Comparison of ENCODE assay signal across 7 mouse cellular contexts in the genomic region with DNA sequence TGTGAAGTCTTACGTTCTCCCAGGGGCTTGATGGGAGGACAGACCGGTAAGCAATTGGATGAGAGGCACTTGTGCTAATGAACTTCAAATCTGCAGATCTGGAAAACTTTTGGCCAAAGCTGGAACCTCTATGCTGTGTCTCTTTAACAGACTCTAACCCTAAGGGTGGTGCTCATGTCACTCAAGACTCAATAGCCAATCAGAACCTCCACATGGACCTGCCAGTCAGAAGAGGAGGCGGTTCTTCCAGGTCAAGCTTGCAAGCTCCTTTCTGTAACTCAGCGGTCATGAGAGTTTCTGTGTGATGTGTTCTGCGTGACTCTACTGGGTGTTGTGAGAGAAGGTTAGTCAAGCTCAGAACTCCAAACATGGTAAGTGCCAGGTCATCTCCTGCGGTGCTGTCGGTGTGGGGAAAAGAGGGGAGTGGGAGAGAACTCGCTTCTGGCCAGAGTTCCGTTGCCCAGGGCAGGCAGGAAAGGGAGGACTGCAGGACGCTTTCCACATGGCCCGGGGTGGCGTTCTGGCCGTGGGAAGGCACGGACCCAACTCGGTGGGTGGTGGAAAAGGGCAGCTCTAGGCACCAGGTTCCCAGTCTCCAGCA. TPM values are rescaled to one million over a fixed set of nuclear protein-coding genes. Genes with fewer than 3 reads are reported as not detected.
DNase-seq lines count a peak whose midpoint lies in the region; ATAC-seq and TF ChIP-seq lines count a peak whose summit lies in the region.
"Not testable (repeated sequence)": the region's sequence is repeated elsewhere in the genome, so short reads cannot be mapped to it uniquely, and the experiment has no call there.

Gene Zfp971 (plus strand): TSS at position 274 of the 601 bp plus-strand sequence.

- TF ChIP-seq POLR2A in kidney, adult 2 months (IDR thresholded peaks at IDR 0.05; ENCODE audit: low read depth, low read length): not testable (repeated sequence)

- H3K27ac ChIP-seq in embryonic facial prominence, embryonic 13.5 days: not testable (repeated sequence)
- H3K27ac ChIP-seq in kidney, adult 2 months (ENCODE audit: insufficient read depth, low read depth, low read length): peak within 1 kb of the TSS; percentile 79
- H3K27ac ChIP-seq in limb, embryonic 10.5 days: peak within 1 kb of the TSS; percentile 50; the same call in 1 of the 2 replicates
- H3K27ac ChIP-seq in midbrain, embryonic 10.5 days (replicated peaks): peak within 1 kb of the TSS; percentile 76

- DNase-seq in adrenal gland, adult 8-10 months: peak; percentile 53
- DNase-seq in heart, adult 8-10 months (ENCODE audit: low spot score): peak; percentile 69
- DNase-seq in kidney, adult 2 months: peak; percentile 86
- DNase-seq in limb, embryonic 10.5 days (ENCODE audit: low spot score): peak; percentile 35
- peak; percentile 33 for DNase-seq in midbrain, embryonic 10.5 days (ENCODE audit: low spot score)
- DNase-seq in right cerebral cortex, postnatal 36 days (ENCODE audit: low spot score in 2 of 2): peak; percentile 27 to 60

- peak within 1 kb of the TSS; percentile 59 for H3K4me2 ChIP-seq in embryonic facial prominence, embryonic 13.5 days

- H3K4me1 ChIP-seq in embryonic facial prominence, embryonic 13.5 days; kidney, adult 2 months (ENCODE audit: control insufficient read depth, insufficient read depth, low read length); limb, embryonic 10.5 days; midbrain, embryonic 10.5 days: not testable (repeated sequence)

- H3K36me3 ChIP-seq in embryonic facial prominence, embryonic 13.5 days; kidney, adult 2 months (ENCODE audit: control insufficient read depth, insufficient read depth, low read length); limb, embryonic 10.5 days; midbrain, embryonic 10.5 days: not testable (repeated sequence)

- TF ChIP-seq CTCF in kidney, adult 2 months (conservative IDR thresholded peaks at IDR 0.05; ENCODE audit: insufficient read depth, insufficient read length, low read depth, low read length): not testable (repeated sequence)

- H3K9me3 ChIP-seq in embryonic facial prominence, embryonic 13.5 days; limb, embryonic 10.5 days (replicated peaks); midbrain, embryonic 10.5 days (replicated peaks): not testable (repeated sequence)

- H3K27me3 ChIP-seq in embryonic facial prominence, embryonic 13.5 days; kidney, adult 2 months (replicated peaks; ENCODE audit: control insufficient read depth, insufficient read depth, low read length); limb, embryonic 10.5 days (ENCODE audit: low read depth, poor library complexity, severe bottlenecking); midbrain, embryonic 10.5 days (ENCODE audit: low read depth, poor library complexity, severe bottlenecking): not testable (repeated sequence)

- whole genome bisulfite sequencing in embryonic facial prominence, embryonic 13.5 days: 1% methylated on average over 15 of the region's 15 CpGs
- WGBS in kidney, adult 2 months: 1% methylated on average over 14 of the region's 15 CpGs
- under 1% methylated on average over 15 of the region's 15 CpGs for WGBS in limb, embryonic 10.5 days
- 1% methylated on average over 15 of the region's 15 CpGs for WGBS in midbrain, embryonic 10.5 days

- H3K4me3 ChIP-seq in embryonic facial prominence, embryonic 13.5 days: peak within 1 kb of the TSS; percentile 61
- H3K4me3 ChIP-seq in kidney, adult 2 months (ENCODE audit: insufficient read depth, low read depth, low read length): peak within 1 kb of the TSS; percentile 75
- peak within 1 kb of the TSS; percentile 61 for H3K4me3 ChIP-seq in limb, embryonic 10.5 days
- H3K4me3 ChIP-seq in midbrain, embryonic 10.5 days: peak within 1 kb of the TSS; percentile 65

- ATAC-seq in embryonic facial prominence, embryonic 13.5 days (ENCODE audit: insufficient number of reproducible peaks, insufficient read depth, low FRiP score, low TSS enrichment, low read depth): not testable (repeated sequence)

- peak within 1 kb of the TSS; percentile 73 for H3K9ac ChIP-seq in embryonic facial prominence, embryonic 13.5 days

RNA-seq across cellular contexts. Expression of gene Zfp971, which starts in this region (rescaled TPM):
- total RNA-seq in adrenal gland, adult 8-10 months (2022): 10 to 100 TPM; 26.3 to 37.8 (median 30.9) TPM
- 12.1 and 13.6 TPM in 2 replicates for polyA plus RNA-seq in embryonic facial prominence, embryonic 13.5 days (2015; fragmentation: Nextera tagmentation; extraction: Ambion mirVana)
- 100 to 1,000 TPM; 111 to 124 (median 122) TPM for total RNA-seq in heart, adult 8-10 months (2022)
- polyA plus RNA-seq in kidney, adult 2 months (2012; rRNA removed): 1.3 and 1.7 TPM in 2 replicates
- polyA plus RNA-seq in limb, embryonic 10.5 days (2016; fragmentation: Nextera tagmentation; extraction: Ambion mirVana): 10.2 and 12.4 TPM in 2 replicates
- polyA plus RNA-seq in midbrain, embryonic 10.5 days (2016; fragmentation: Nextera tagmentation; extraction: Ambion mirVana): 13.3 and 14.7 TPM in 2 replicates

Comparison
In these comparisons a context has a peak if more than half of its experiments do, and no peak if none do; other contexts are left out.
1. DNase-seq: peak in every context shown above with its lines; median percentile 86 in kidney, adult 2 months; 69 in heart, adult 8-10 months; 53 in adrenal gland, adult 8-10 months; 44 in right cerebral cortex, postnatal 36 days; 35 in limb, embryonic 10.5 days; 33 in midbrain, embryonic 10.5 days.